Mouse (Mus musculus) gastrocnemius, postnatal 36 days (tissue): Measurements from ENCODE around the gene Rbm12b1. TPM values are rescaled to one million over a fixed set of nuclear protein-coding genes. Genes with fewer than 3 reads are reported as not detected.
A peak's percentile ranks its signal among the peaks of the same experiment; 100 is the strongest.
"Not testable (repeated sequence)": the region's sequence is repeated elsewhere in the genome, so short reads cannot be mapped to it uniquely, and the experiment has no call there.

ENCODE experiments used
- DNase-seq, 2 experiments: peaks; one replicate each; pipeline ENCODE4 v3.0.0; 2022
- intact Hi-C: fragments of 180-260 bp; cut with DNase I; formaldehyde crosslinking; loops from one replicate; pipeline ENCODE4 v1.15.1; 2025
- long read RNA-seq, 2 experiments: library from polyadenylated mRNA; stranded (forward); transcript quantifications; one replicate each; pipeline ENCODE4 v2.0.0; 2021
- total RNA-seq, 2 experiments: library from RNA; stranded (reverse); gene quantifications; 2 replicates each; pipeline ENCODE4 v1.2.3; 2021

Gene Rbm12b1
- 1 to 10 TPM; 3.3 to 3.8 TPM for total RNA-seq
- long read RNA-seq, experiment 1, partial matches to known transcripts: 0 of 1 reads
- long read RNA-seq, experiment 1, other reads (novel, unspliced or antisense): 1 of 1 reads
- long read RNA-seq, experiment 2: 0 reads

DNA sequence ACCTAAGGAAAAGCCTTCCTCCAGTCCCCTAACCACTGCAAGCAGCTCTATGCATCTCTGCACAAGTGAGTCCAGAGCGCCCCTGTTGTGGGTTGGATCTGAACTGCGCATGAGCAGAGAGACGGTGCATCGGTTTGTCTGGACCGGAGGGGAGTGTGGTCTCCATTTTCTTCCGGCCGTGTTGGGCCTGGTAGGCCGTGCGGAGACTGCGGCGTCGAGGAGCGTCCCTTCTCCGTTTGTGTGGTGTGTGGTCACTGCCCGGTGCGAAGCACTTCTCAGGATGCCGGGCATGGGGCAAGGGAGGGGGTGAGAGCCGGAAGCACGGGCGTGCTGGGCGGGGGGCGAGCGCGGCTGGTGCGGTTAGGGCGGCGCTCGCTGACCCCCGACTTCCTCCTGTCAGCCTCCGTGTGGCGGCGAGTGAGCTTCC, at the start of gene Rbm12b1:
Gene Rbm12b1 (plus strand): TSS at position 124 of the 427 bp plus-strand sequence.
- peak; percentile 41 to 76 for DNase-seq
- intact Hi-C loops: not testable (repeated sequence)

- DNase-seq, intact Hi-C loops: not testable (repeated sequence)
Measured at GRCm38 (mm10) chr4:12140592-12141062, 563 bp downstream of the Rbm12b1 start.

GRCm38 (mm10) chr4:12141516-12141915, 1.5 kb downstream of the Rbm12b1 start:
- intact Hi-C loops, DNase-seq: not testable (repeated sequence)

DNA sequence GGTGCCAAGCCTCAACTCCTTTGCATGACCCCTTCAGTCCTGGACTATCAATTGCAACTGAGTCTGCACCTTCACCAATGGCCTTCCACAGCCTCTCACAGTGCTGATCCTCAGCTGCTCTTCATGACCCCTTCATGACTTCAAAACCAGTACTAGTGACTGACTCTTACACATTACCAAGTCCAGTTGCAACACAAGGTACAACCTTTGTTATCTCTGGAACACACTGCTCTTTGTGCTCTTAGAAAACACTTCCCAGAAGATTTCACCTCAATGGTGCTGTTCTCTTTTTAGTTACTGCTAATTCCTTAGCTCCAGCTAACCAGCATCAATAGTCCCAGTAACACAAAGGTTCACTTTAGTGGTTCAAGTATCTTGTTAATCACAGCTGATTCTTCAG, 7.6 kb downstream of the Rbm12b1 start:
- DNase-seq: no peak
- intact Hi-C loops: no loop called here

GRCm38 (mm10) chr4:12170986-12171317, 30.9 kb downstream of the Rbm12b1 start:
- DNase-seq: no peak
- intact Hi-C loops: no loop called here

GRCm38 (mm10) chr4:12171318-12172091, 31.4 kb downstream of the Rbm12b1 start, which contains the start of gene Fam92a:
Gene Fam92a (minus strand): TSS chr4:12172015.
- intact Hi-C loops: no loop called here

DNA sequence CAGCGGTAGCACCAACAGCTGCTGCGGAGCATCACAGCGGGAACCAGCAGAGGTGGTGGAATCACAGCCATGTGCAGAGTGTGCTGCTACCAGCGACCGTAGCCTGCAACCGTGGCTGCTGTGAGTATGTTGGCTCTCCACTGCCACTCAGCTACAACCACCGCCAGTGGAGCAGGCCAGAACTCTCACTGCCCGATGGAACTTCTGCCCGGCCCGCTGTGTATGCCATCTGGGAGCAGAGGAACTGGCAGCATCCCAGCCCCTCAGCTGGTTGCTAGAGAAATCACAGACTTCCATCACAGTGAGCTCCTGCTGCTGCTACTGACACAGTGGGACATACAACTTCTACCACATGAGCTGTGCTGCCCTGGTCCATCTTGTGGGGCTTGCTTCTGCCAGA, 38.9 kb downstream of the Rbm12b1 start:
- peak in 1 of 2 experiments; percentile 16 for DNase-seq
- intact Hi-C loops: no loop called here

More at GRCm38 (mm10) chr4:12171318-12172091, 31.4 kb downstream of the Rbm12b1 start, which contains the start of gene Fam92a:
- DNase-seq: peak; percentile 58 to 61

Other genes with a start within 250 kb of the Rbm12b1 start
- gene Gm10604, start 159.0 kb upstream of the Rbm12b1 start, total RNA-seq: not detected
- gene Rbm12b2, start 50.8 kb upstream of the Rbm12b1 start, total RNA-seq: 1 to 10 TPM; 3.3 to 3.4 TPM
- 1 to 10 TPM; 7.9 to 8.8 TPM for gene Fam92a, start 31.8 kb downstream of the Rbm12b1 start, total RNA-seq